Mouse (Mus musculus): ENCODE measurements around the gene Tnfrsf9. TPM values are rescaled to one million over a fixed set of nuclear protein-coding genes. Genes with fewer than 3 reads are reported as not detected.

Gene Tnfrsf9
- total and polyA plus RNA-seq, 2 experiments from 2014 or later: 0.25 TPM; not detected in 1

DNA sequence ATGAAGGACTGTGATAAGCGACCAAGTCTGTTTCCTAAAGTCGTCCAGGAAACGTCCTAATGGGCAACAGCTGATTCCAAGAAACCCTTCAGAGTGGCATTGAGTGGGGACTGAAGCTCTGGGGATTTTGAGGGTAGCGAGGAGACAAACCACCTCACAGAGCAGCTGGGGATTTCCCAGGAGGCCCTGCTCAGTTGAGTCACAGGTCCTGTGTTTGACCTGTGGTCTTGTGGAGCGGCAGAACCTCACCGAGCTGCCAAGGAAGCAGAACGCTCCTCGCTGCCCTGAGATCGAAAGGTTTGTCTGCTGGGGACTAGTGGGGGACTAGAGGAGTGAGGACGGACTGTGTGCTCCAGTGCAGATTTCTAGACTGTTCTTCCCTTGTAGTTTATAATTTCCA lies 13.4 kb downstream of the Tnfrsf9 start:
- Histone ChIP-seq H3K27me3 (ENCODE audit: insufficient read depth, low read length) (no peaks in the 10 kb centered on the region), H3K4me3 (ENCODE audit: low read depth, low read length) (no peak overlapping the region), H3K36me3 (ENCODE audit: insufficient read depth, low read length) (no peaks in the 10 kb centered on the region), H3K27ac (ENCODE audit: low read depth, low read length) (no peak overlapping the region), H3K4me1 (ENCODE audit: insufficient read depth, low read length) (no peaks in the 10 kb centered on the region), H3K9ac (replicated peaks; ENCODE audit: low read length, poor library complexity, severe bottlenecking) (no peak overlapping the region), H3K9me3 (ENCODE audit: low read length) (no peaks in the 10 kb centered on the region), H3K4me2 (ENCODE audit: low read depth, low read length, poor library complexity, severe bottlenecking) (no peak overlapping the region)
- no peak for ATAC-seq (ENCODE audit: low FRiP score)
- no peak for TF ChIP-seq CTCF (IDR thresholded peaks at IDR 0.05)
- DNase-seq (ENCODE audit: low spot score): no peak
- WGBS: 77% methylated on average over 10 of the region's 10 CpGs

DNA sequence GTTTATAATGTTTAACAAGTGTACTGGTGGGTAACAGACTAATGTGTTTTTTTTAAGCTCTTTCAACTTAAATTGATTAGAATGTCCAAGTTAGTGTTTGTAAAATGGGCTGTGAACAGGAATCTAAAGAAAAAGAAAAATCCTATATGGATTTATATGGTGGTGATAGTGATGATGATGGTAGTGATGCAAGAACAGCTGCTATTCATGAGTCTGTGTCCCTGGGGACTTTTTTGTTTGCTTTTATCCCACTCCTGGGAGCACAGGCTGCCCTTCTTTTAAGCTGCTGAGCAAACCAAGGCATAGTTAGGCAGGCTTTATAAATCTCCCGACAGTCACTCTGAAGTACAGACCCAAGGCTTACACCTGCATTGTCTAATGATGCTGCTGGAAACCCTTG lies 19.1 kb downstream of the Tnfrsf9 start:
- Histone ChIP-seq H3K4me2 (ENCODE audit: low read depth, low read length, poor library complexity, severe bottlenecking) (no peak overlapping the region), H3K27ac (ENCODE audit: low read depth, low read length) (no peak overlapping the region), H3K9me3 (ENCODE audit: low read length) (no peaks in the 10 kb centered on the region), H3K36me3 (ENCODE audit: insufficient read depth, low read length) (no peaks in the 10 kb centered on the region), H3K27me3 (ENCODE audit: insufficient read depth, low read length) (no peaks in the 10 kb centered on the region), H3K4me3 (ENCODE audit: low read depth, low read length) (no peak overlapping the region), H3K9ac (replicated peaks; ENCODE audit: low read length, poor library complexity, severe bottlenecking) (no peak overlapping the region), H3K4me1 (ENCODE audit: insufficient read depth, low read length) (no peaks in the 10 kb centered on the region)
- DNase-seq (ENCODE audit: low spot score) (no peak), ATAC-seq (ENCODE audit: low FRiP score) (no peak)
- TF ChIP-seq CTCF (IDR thresholded peaks at IDR 0.05): no peak
- WGBS: 72% methylated on average over 1 of the region's 1 CpGs

- Histone ChIP-seq H3K4me3 (ENCODE audit: low read depth, low read length) (no peak overlapping the region), H3K36me3 (ENCODE audit: insufficient read depth, low read length) (no peaks in the 10 kb centered on the region), H3K27ac (ENCODE audit: low read depth, low read length) (no peak overlapping the region), H3K9me3 (ENCODE audit: low read length) (no peaks in the 10 kb centered on the region), H3K4me1 (ENCODE audit: insufficient read depth, low read length) (no peaks in the 10 kb centered on the region), H3K27me3 (ENCODE audit: insufficient read depth, low read length) (no peaks in the 10 kb centered on the region), H3K4me2 (ENCODE audit: low read depth, low read length, poor library complexity, severe bottlenecking) (no peak overlapping the region), H3K9ac (replicated peaks; ENCODE audit: low read length, poor library complexity, severe bottlenecking) (no peak overlapping the region)
- DNase-seq (ENCODE audit: low spot score): no peak
- TF ChIP-seq CTCF (IDR thresholded peaks at IDR 0.05): no peak
- WGBS: 89% methylated on average over 16 of the region's 16 CpGs
- no peak for ATAC-seq (ENCODE audit: low FRiP score)
Measured at GRCm38 (mm10) chr4:150937293-150938062, 23.1 kb downstream of the Tnfrsf9 start.

- H3K27ac ChIP-seq (ENCODE audit: low read depth, low read length): no peak overlapping the region
- ATAC-seq (ENCODE audit: low FRiP score): no peak
- WGBS: 73% methylated on average over 14 of the region's 14 CpGs
- no peak overlapping the region for H3K4me2 ChIP-seq (ENCODE audit: low read depth, low read length, poor library complexity, severe bottlenecking)
- no peaks in the 10 kb centered on the region for H3K27me3 ChIP-seq (ENCODE audit: insufficient read depth, low read length)
- no peak for TF ChIP-seq CTCF (IDR thresholded peaks at IDR 0.05)
- H3K4me1 ChIP-seq (ENCODE audit: insufficient read depth, low read length): no peaks in the 10 kb centered on the region
- H3K36me3 ChIP-seq (ENCODE audit: insufficient read depth, low read length): no peaks in the 10 kb centered on the region
- DNase-seq (ENCODE audit: low spot score): no peak
- H3K9ac ChIP-seq (replicated peaks; ENCODE audit: low read length, poor library complexity, severe bottlenecking): no peak overlapping the region
- H3K4me3 ChIP-seq (ENCODE audit: low read depth, low read length): no peak overlapping the region
- no peaks in the 10 kb centered on the region for H3K9me3 ChIP-seq (ENCODE audit: low read length)
Measured at GRCm38 (mm10) chr4:150938063-150938452, 23.7 kb downstream of the Tnfrsf9 start.

DNA sequence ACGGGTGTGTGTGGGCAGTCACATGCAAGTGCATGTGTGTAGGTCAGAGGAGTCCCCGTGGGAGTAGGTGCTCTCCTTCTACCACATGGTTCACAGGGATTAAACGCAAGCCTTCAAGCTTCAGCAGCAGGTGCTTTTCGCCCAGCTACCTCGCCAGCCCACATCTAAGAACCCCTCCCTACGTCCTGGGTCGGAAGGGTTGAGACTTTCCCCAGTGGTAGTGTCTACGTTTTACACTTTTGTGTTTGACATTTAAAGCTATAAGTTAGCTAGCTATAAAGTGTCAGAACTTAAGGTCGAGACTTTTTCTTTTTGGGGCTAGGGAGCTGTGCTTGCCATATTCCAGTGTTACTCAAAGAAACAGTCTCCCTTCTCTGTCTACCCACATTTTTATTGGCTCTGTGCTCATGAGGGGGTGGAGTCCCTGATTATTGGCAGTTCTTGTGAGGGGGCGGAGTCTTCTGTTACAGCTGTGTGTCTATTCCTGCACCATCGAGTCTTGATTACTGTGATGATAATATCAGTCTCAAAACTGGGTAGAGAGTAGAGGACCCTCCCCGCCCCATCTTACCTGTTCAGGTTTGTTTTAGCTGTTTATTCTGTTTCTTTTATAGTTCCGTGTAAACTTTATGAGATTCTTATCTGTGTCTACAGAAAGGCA lies 25.8 kb downstream of the Tnfrsf9 start:
- H3K9ac ChIP-seq (replicated peaks; ENCODE audit: low read length, poor library complexity, severe bottlenecking): no peak overlapping the region
- H3K4me1 ChIP-seq (ENCODE audit: insufficient read depth, low read length): no peaks in the 10 kb centered on the region
- H3K27me3 ChIP-seq (ENCODE audit: insufficient read depth, low read length): no peaks in the 10 kb centered on the region
- H3K4me3 ChIP-seq (ENCODE audit: low read depth, low read length): no peak overlapping the region
- no peak overlapping the region for H3K27ac ChIP-seq (ENCODE audit: low read depth, low read length)
- no peaks in the 10 kb centered on the region for H3K9me3 ChIP-seq (ENCODE audit: low read length)
- no peak for ATAC-seq (ENCODE audit: low FRiP score)
- no peaks in the 10 kb centered on the region for H3K36me3 ChIP-seq (ENCODE audit: insufficient read depth, low read length)
- no peak overlapping the region for H3K4me2 ChIP-seq (ENCODE audit: low read depth, low read length, poor library complexity, severe bottlenecking)
- WGBS: 68% methylated on average over 13 of the region's 13 CpGs
- no peak for TF ChIP-seq CTCF (IDR thresholded peaks at IDR 0.05)
- no peak for DNase-seq (ENCODE audit: low spot score)

DNA sequence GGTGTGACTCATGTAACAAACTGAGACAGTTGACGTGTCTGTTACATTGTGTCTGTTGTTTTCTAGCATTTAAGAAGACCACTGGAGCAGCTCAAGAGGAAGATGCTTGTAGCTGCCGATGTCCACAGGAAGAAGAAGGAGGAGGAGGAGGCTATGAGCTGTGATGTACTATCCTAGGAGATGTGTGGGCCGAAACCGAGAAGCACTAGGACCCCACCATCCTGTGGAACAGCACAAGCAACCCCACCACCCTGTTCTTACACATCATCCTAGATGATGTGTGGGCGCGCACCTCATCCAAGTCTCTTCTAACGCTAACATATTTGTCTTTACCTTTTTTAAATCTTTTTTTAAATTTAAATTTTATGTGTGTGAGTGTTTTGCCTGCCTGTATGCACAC lies 30.3 kb downstream of the Tnfrsf9 start:
- Histone ChIP-seq H3K9me3 (ENCODE audit: low read length) (no peaks in the 10 kb centered on the region), H3K36me3 (ENCODE audit: insufficient read depth, low read length) (no peaks in the 10 kb centered on the region), H3K9ac (replicated peaks; ENCODE audit: low read length, poor library complexity, severe bottlenecking) (no peak overlapping the region), H3K27me3 (ENCODE audit: insufficient read depth, low read length) (no peaks in the 10 kb centered on the region), H3K27ac (ENCODE audit: low read depth, low read length) (no peak overlapping the region), H3K4me1 (ENCODE audit: insufficient read depth, low read length) (no peaks in the 10 kb centered on the region), H3K4me2 (ENCODE audit: low read depth, low read length, poor library complexity, severe bottlenecking) (no peak overlapping the region), H3K4me3 (ENCODE audit: low read depth, low read length) (no peak overlapping the region)
- TF ChIP-seq CTCF (IDR thresholded peaks at IDR 0.05): no peak
- DNase-seq (ENCODE audit: low spot score) (no peak), ATAC-seq (ENCODE audit: low FRiP score) (no peak)
- WGBS: 99% methylated on average over 7 of the region's 7 CpGs
